Mouse (Mus musculus) stomach, postnatal 0 days (tissue): ENCODE measurements around the gene Tulp2.
A peak's percentile ranks its signal among the peaks of the same experiment; 100 is the strongest.

ENCODE experiments used
- CTCF ChIP-seq: IDR thresholded peaks from 2 replicates; pipeline ENCODE4 v1.5.1; 2016; ENCODE audit warnings: antibody characterized with exemption, low read depth, mild to moderate bottlenecking, moderate library complexity
- EP300 ChIP-seq: optimal IDR thresholded peaks from 2 replicates; pipeline ENCODE3; 2016; ENCODE audit warnings: antibody characterized with exemption

GRCm38 (mm10) chr7:45509912-45510787 lies 28.5 kb downstream of the Tulp2 start, which contains the start of gene Nucb1:
- TF ChIP-seq CTCF (no peak), EP300 (peak; percentile 54)
